Mouse (Mus musculus) cerebellum, postnatal 4 days (tissue): ENCODE results near the gene Cdca4.
A peak's percentile ranks its signal among the peaks of the same experiment; 100 is the strongest.
"Not testable (repeated sequence)": the region's sequence is repeated elsewhere in the genome, so short reads cannot be mapped to it uniquely, and the experiment has no call there.

Source experiments
- DNase-seq, 2 experiments: peaks; one replicate each; pipeline ENCODE4 v3.0.0; 2022; ENCODE audit warnings: low spot score in 2 of 2, mixed read lengths in 1 of 2

Cdca4 gene

GRCm38 (mm10) chr12:112857021-112857925 is 28.1 kb upstream of the Cdca4 start:
- no peak for DNase-seq

- no peak for DNase-seq
Measured at GRCm38 (mm10) chr12:112856338-112856737, 27.1 kb upstream of the Cdca4 start.

- no peak for DNase-seq
Measured at GRCm38 (mm10) chr12:112854610-112855333, 25.5 kb upstream of the Cdca4 start.

GRCm38 (mm10) chr12:112853050-112853729 is 24.0 kb upstream of the Cdca4 start:
- no peak for DNase-seq

- DNase-seq: no peak
Measured at GRCm38 (mm10) chr12:112851116-112851515, 21.9 kb upstream of the Cdca4 start.

GRCm38 (mm10) chr12:112850344-112850743 is 21.1 kb upstream of the Cdca4 start:
- DNase-seq: no peak

- no peak for DNase-seq
Measured at GRCm38 (mm10) chr12:112849235-112850022, 20.2 kb upstream of the Cdca4 start.

GRCm38 (mm10) chr12:112847880-112848279 is 18.7 kb upstream of the Cdca4 start:
- no peak for DNase-seq

- peak; percentile 66 to 91 for DNase-seq
Measured at GRCm38 (mm10) chr12:112843803-112844202, 14.6 kb upstream of the Cdca4 start.

GRCm38 (mm10) chr12:112842128-112842527 is 12.9 kb upstream of the Cdca4 start:
- not testable (repeated sequence) for DNase-seq

GRCm38 (mm10) chr12:112841338-112841892 is 12.2 kb upstream of the Cdca4 start:
- DNase-seq: not testable (repeated sequence)

- no peak for DNase-seq
Measured at GRCm38 (mm10) chr12:112840209-112841086, 11.2 kb upstream of the Cdca4 start.

- no peak for DNase-seq
Measured at GRCm38 (mm10) chr12:112835046-112835445, 5.8 kb upstream of the Cdca4 start.

GRCm38 (mm10) chr12:112833527-112833926 is 4.3 kb upstream of the Cdca4 start:
- DNase-seq: no peak

GRCm38 (mm10) chr12:112832411-112832810 is 3.2 kb upstream of the Cdca4 start:
- no peak for DNase-seq

GRCm38 (mm10) chr12:112830570-112830969 is 1.3 kb upstream of the Cdca4 start:
- no peak for DNase-seq

GRCm38 (mm10) chr12:112830141-112830540 is 918 bp upstream of the Cdca4 start:
- no peak for DNase-seq

- no peak for DNase-seq
Measured at GRCm38 (mm10) chr12:112828501-112829243, 551 bp downstream of the Cdca4 start.

GRCm38 (mm10) chr12:112825901-112826300 is 3.3 kb downstream of the Cdca4 start:
- DNase-seq: no peak
